Mouse (Mus musculus) midbrain, embryonic 11.5 days (tissue): ENCODE measurements at regions not wholly inside any gene's neighbourhood (a gene's known extent, or its start where the extent isn't known, plus 50 kb on each side); places are given as distances from the start of the nearest gene placed in this dataset.
A peak's percentile ranks its signal among the peaks of the same experiment; 100 is the strongest.

Source experiments
- ATAC-seq: fragments of 200-750 bp; cut with Nextera tagmentation; 2 replicates; pipeline ENCODE4 v1.8.0; 2017; ENCODE audit warnings: moderate TSS enrichment, moderate library complexity; ENCODE audit not compliant: low FRiP score
- DNase-seq: peaks from one replicate; pipeline ENCODE4 v3.0.0; 2015; ENCODE audit warnings: low spot score; ENCODE audit errors: missing footprints
- H3K27ac ChIP-seq: fragments of 300-500 bp; sonication (generic); 2 replicates; pipeline ENCODE4 v1.5.1; 2014; ENCODE audit warnings: low read depth, low read length
- H3K27me3 ChIP-seq: fragments of 300-500 bp; sonication (generic); 2 replicates; pipeline ENCODE4 v1.6.1; 2014; ENCODE audit warnings: mild to moderate bottlenecking, low read length, moderate library complexity, mixed read lengths; ENCODE audit not compliant: control insufficient read depth, insufficient read depth
- H3K36me3 ChIP-seq: fragments of 300-500 bp; sonication (generic); 2 replicates; pipeline ENCODE4 v1.6.1; 2014; ENCODE audit warnings: mild to moderate bottlenecking, low read length, moderate library complexity, mixed read lengths; ENCODE audit not compliant: control insufficient read depth, insufficient read depth
- H3K4me1 ChIP-seq: fragments of 300-500 bp; sonication (generic); 2 replicates; pipeline ENCODE4 v1.6.1; 2014; ENCODE audit warnings: low read length; ENCODE audit not compliant: control insufficient read depth, insufficient read depth
- H3K4me2 ChIP-seq: fragments of 300-500 bp; sonication (generic); 2 replicates; pipeline ENCODE4 v1.6.1; 2014; ENCODE audit warnings: mild to moderate bottlenecking, moderate library complexity
- H3K4me3 ChIP-seq: fragments of 300-500 bp; sonication (generic); 2 replicates; pipeline ENCODE4 v1.5.1; 2014; ENCODE audit warnings: low read depth, low read length
- H3K9ac ChIP-seq: fragments of 300-500 bp; sonication (generic); 2 replicates; pipeline ENCODE4 v1.6.1; 2014; ENCODE audit warnings: low read length
- H3K9me3 ChIP-seq: fragments of 300-500 bp; sonication (generic); 2 replicates; pipeline ENCODE4 v1.6.1; 2016; ENCODE audit warnings: low read length; ENCODE audit not compliant: control insufficient read depth
- WGBS: fragments of 180-500 bp; shearing (Covaris S2); extraction: QIAGEN DNeasy Blood & Tissue Kit; methylation state at CpG from one replicate; pipeline ENCODE4 v1.1.7; 2014; 5-methylcytosine and 5-hydroxymethylcytosine counted together

DNA sequence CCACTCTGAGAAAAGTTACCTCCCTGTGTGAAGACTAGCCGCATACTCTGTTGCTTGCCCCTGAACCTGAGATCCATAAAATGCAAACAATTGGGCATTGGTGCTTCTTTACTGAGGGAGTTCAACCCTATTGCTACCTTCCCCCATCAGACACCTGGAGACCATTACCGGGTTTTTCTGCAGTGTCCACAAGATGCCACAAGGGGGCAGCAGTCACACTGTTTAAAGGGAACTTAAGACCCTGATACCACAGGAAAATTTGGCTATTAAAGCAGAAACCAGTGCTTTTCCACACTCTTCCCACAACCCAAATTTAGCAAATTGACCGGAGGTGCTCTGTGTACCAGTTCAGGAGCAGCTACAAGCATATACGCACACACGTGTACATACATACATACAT, 78.0 kb upstream of the Fzd10 start:
- no peak for ATAC-seq

GRCm38 (mm10) chr5:128517336-128517735, 83.3 kb upstream of the Fzd10 start:
- peak; percentile 47 for DNase-seq
- H3K36me3 ChIP-seq, result no peaks in the 10 kb centered on the region
- 62% methylated on average over 8 of the region's 8 CpGs for WGBS
- no peak overlapping the region for H3K4me3 ChIP-seq
- no peaks in the 10 kb centered on the region for H3K27me3 ChIP-seq
- no peak for ATAC-seq
- H3K4me1 ChIP-seq, result no peaks in the 10 kb centered on the region
- H3K9me3 ChIP-seq, result no peaks in the 10 kb centered on the region
- no peak overlapping the region for H3K4me2 ChIP-seq
- no peak overlapping the region for H3K27ac ChIP-seq
- no peak overlapping the region for H3K9ac ChIP-seq

More for the DNA sequence above, 78.0 kb upstream of the Fzd10 start:
- Histone ChIP-seq H3K36me3 (no peaks in the 10 kb centered on the region), H3K9me3 (no peaks in the 10 kb centered on the region), H3K9ac (no peak overlapping the region), H3K4me1 (peaks cover 21% of the 10 kb centered on the region), H3K4me3 (no peak overlapping the region), H3K27me3 (no peaks in the 10 kb centered on the region; the same call in 1 of the 2 replicates), H3K27ac (no peak overlapping the region), H3K4me2 (no peak overlapping the region)
- DNase-seq, result peak; percentile 99
- WGBS, result 28% methylated on average over 5 of the region's 5 CpGs

GRCm38 (mm10) chr5:128515343-128515742, 82.5 kb upstream of the Tmem132d start:
- no peaks in the 10 kb centered on the region for H3K9me3 ChIP-seq
- H3K4me1 ChIP-seq, result no peaks in the 10 kb centered on the region
- no peak overlapping the region for H3K4me3 ChIP-seq
- no peaks in the 10 kb centered on the region for H3K27me3 ChIP-seq
- no peaks in the 10 kb centered on the region for H3K36me3 ChIP-seq
- no peak overlapping the region for H3K9ac ChIP-seq
- peak; percentile 90 for DNase-seq
- H3K27ac ChIP-seq, result no peak overlapping the region
- ATAC-seq, result no peak
- H3K4me2 ChIP-seq, result no peak overlapping the region
- 0% methylated on average over 2 of the region's 2 CpGs for WGBS

- no peak overlapping the region for H3K4me2 ChIP-seq
- no peaks in the 10 kb centered on the region for H3K36me3 ChIP-seq
- no peaks in the 10 kb centered on the region for H3K4me1 ChIP-seq
- no peaks in the 10 kb centered on the region for H3K27me3 ChIP-seq
- no peak overlapping the region for H3K4me3 ChIP-seq
- 73% methylated on average over 14 of the region's 14 CpGs for WGBS
- no peak overlapping the region for H3K27ac ChIP-seq
- peak; percentile 57 for DNase-seq
- ATAC-seq, result no peak
- H3K9me3 ChIP-seq, result no peaks in the 10 kb centered on the region
- no peak overlapping the region for H3K9ac ChIP-seq
These were observed 80.4 kb upstream of the Tmem132d start for GRCm38 (mm10) chr5:128513261-128513660.

GRCm38 (mm10) chr5:128512606-128513005, 79.7 kb upstream of the Tmem132d start:
- Histone ChIP-seq H3K27me3 (no peaks in the 10 kb centered on the region), H3K9me3 (no peaks in the 10 kb centered on the region), H3K4me1 (no peaks in the 10 kb centered on the region), H3K27ac (no peak overlapping the region), H3K36me3 (no peaks in the 10 kb centered on the region), H3K4me3 (no peak overlapping the region), H3K4me2 (no peak overlapping the region), H3K9ac (no peak overlapping the region)
- WGBS, result 88% methylated on average over 9 of the region's 9 CpGs
- DNase-seq (no peak), ATAC-seq (no peak)

GRCm38 (mm10) chr5:128504502-128504901, 71.6 kb upstream of the Tmem132d start:
- H3K9me3 ChIP-seq, result no peaks in the 10 kb centered on the region
- no peak overlapping the region for H3K4me3 ChIP-seq
- DNase-seq, result peak; percentile 93
- H3K4me2 ChIP-seq, result no peak overlapping the region
- H3K27ac ChIP-seq, result no peak overlapping the region
- peak; percentile 58; the same call in 1 of the 2 replicates for ATAC-seq
- no peaks in the 10 kb centered on the region for H3K27me3 ChIP-seq
- 10% methylated on average over 4 of the region's 4 CpGs for WGBS
- H3K4me1 ChIP-seq, result no peaks in the 10 kb centered on the region
- no peak overlapping the region for H3K9ac ChIP-seq
- no peaks in the 10 kb centered on the region for H3K36me3 ChIP-seq

DNA sequence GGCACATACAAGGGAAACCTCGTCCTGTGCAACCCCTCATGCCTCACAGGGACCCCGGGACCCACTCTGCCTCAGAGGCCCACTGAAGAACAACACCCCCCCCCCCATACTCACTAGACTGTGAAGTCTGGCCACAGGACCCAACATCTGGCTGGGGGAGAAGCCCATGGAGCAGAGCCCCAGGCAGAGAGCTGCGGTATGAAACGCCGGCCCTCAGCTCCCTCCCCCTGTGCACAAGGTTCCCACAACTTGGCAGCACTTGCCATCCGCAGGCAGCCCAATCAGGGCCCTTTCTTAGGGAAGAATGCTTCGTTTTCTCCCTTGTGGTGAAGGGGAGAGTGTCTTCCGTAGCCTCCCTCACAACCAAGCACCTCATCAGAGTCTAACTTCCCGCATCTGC, 66.6 kb upstream of the Tmem132d start:
- Histone ChIP-seq H3K9me3 (no peaks in the 10 kb centered on the region; the same call in 1 of the 2 replicates), H3K4me2 (no peak overlapping the region), H3K4me3 (no peak overlapping the region), H3K36me3 (no peaks in the 10 kb centered on the region), H3K4me1 (no peaks in the 10 kb centered on the region), H3K27me3 (no peaks in the 10 kb centered on the region), H3K9ac (no peak overlapping the region), H3K27ac (no peak overlapping the region)
- ATAC-seq (no peak), DNase-seq (no peak)
- 58% methylated on average over 9 of the region's 9 CpGs for WGBS

DNA sequence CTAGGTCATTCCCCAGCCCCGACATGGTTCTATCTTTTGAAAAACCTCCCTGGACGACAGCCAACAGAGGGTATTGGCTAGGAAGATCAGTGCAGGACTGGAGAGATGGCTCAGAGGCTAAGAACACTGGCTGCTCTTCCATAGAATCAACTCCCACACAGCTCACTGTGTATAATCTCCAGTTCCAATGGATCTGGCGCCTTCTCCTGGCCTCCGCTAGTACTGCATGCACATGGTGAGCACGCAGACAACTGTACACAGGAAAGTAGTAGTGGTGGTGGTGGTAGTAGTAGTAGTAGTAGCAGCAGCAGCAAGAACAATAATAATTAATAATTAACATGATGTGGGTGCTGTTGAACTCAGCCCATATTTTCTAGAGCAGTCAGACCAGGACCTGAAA, 66.2 kb upstream of the Tmem132d start:
- DNase-seq, result peak; percentile 93
- no peaks in the 10 kb centered on the region for H3K27me3 ChIP-seq
- no peaks in the 10 kb centered on the region for H3K36me3 ChIP-seq
- no peak overlapping the region for H3K4me2 ChIP-seq
- H3K27ac ChIP-seq, result no peak overlapping the region
- H3K4me1 ChIP-seq, result no peaks in the 10 kb centered on the region
- H3K9ac ChIP-seq, result no peak overlapping the region
- WGBS, result 45% methylated on average over 5 of the region's 5 CpGs
- no peak for ATAC-seq
- no peak overlapping the region for H3K4me3 ChIP-seq
- H3K9me3 ChIP-seq, result no peaks in the 10 kb centered on the region; the same call in 1 of the 2 replicates

DNA sequence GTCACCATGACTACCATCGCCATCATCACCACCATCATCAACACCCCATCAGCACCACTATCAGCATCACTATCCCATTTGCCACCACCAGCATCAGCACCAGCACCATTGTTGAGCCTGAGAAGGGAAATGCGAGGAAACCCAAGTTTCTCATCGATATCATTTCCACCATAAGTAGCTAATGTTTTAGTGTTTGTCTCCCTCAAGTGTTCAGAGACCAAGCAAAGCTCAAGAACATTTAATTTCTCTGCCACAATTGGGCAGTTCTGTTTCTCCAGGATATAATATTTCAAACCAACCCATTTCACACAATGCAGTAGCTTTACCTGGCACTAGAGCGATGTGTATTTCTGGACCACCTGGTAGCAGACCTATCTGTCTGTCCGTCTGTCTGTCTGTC, 59.7 kb upstream of the Tmem132d start:
- DNase-seq (peak; percentile 56), ATAC-seq (no peak)
- Histone ChIP-seq H3K9me3 (no peaks in the 10 kb centered on the region; the same call in 1 of the 2 replicates), H3K36me3 (no peaks in the 10 kb centered on the region), H3K4me1 (no peaks in the 10 kb centered on the region), H3K27ac (no peak overlapping the region), H3K4me2 (no peak overlapping the region), H3K4me3 (no peak overlapping the region), H3K9ac (no peak overlapping the region), H3K27me3 (no peaks in the 10 kb centered on the region)
- WGBS, result 91% methylated on average over 5 of the region's 5 CpGs

GRCm38 (mm10) chr5:128491155-128491554, 58.3 kb upstream of the Tmem132d start:
- Histone ChIP-seq H3K27ac (no peak overlapping the region), H3K36me3 (no peaks in the 10 kb centered on the region), H3K4me1 (no peaks in the 10 kb centered on the region), H3K4me3 (no peak overlapping the region), H3K9ac (no peak overlapping the region), H3K4me2 (no peak overlapping the region), H3K27me3 (no peaks in the 10 kb centered on the region), H3K9me3 (no peaks in the 10 kb centered on the region; the same call in 1 of the 2 replicates)
- 33% methylated on average over 9 of the region's 9 CpGs for WGBS
- DNase-seq, result peak; percentile 85
- ATAC-seq, result no peak
